Mouse (Mus musculus) cerebral cortex, adult 2 months (tissue): ENCODE data around the gene Ptpn11.

Experiments used
- WGBS: fragments of 180-500 bp; shearing (Covaris S2); methylation state at CpG from one replicate; pipeline ENCODE4 v1.1.7; 2018; 5-methylcytosine and 5-hydroxymethylcytosine counted together

The Ptpn11 gene

DNA sequence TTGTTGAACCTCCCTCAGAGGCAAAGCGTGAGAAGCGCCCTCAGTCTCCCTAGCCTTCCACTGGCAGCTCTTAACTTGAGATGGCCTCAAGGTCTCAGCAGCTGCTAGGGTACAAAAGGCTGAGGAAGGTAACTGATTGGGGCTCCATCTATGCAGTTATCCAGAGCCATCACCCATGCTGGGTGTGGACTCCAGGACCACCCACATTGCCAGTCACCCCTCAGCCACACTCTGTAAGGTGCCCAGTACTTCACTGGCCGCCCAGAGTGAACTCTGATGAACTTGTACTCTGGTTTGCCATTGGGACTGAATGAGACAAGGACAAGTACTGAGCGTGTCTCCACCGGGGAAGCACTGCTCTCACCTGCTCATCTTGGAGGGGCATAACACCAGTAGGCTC, 61.9 kb downstream of the Ptpn11 start:
- 97% methylated on average over 5 of the region's 5 CpGs for WGBS

DNA sequence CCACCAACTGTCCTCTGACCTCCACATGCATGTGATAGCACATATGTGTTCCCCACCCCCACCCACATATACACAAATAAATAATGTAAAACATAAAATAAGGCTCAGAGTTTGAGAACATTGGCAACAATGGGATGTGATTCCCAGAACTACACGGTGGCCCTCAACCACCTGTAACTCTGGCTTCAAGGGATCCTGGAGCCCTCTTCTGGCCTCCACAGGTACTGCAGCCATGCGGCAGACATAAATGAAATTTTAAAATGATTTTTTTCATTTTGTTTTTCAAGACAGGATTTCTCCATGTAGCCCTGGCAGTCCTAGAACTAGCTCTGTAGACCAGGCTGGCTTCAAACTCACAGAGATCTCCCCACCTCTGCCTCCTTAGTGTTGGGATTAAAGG, 65.1 kb downstream of the Ptpn11 start:
- WGBS: 41% methylated on average over 2 of the region's 2 CpGs

DNA sequence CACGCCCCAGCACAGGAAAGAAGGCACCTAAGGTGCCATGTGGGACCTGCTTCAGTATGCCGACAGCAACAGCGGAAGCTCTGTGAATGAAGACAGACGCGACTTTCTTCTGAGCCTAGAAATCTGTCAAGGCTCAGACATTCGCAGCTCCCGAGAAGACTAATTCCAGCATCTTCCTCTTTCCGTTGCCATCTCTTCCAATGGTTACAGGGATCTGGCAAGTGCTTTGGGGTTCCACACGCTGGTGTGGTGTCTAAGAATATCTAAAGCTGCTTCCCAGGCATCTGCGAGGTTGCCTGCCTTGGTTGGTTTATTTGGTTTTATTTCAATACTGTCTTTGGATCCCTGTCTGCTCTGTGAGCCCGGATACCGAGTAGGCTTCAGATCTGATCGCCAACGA, 65.6 kb downstream of the Ptpn11 start:
- WGBS: 56% methylated on average over 14 of the region's 14 CpGs

DNA sequence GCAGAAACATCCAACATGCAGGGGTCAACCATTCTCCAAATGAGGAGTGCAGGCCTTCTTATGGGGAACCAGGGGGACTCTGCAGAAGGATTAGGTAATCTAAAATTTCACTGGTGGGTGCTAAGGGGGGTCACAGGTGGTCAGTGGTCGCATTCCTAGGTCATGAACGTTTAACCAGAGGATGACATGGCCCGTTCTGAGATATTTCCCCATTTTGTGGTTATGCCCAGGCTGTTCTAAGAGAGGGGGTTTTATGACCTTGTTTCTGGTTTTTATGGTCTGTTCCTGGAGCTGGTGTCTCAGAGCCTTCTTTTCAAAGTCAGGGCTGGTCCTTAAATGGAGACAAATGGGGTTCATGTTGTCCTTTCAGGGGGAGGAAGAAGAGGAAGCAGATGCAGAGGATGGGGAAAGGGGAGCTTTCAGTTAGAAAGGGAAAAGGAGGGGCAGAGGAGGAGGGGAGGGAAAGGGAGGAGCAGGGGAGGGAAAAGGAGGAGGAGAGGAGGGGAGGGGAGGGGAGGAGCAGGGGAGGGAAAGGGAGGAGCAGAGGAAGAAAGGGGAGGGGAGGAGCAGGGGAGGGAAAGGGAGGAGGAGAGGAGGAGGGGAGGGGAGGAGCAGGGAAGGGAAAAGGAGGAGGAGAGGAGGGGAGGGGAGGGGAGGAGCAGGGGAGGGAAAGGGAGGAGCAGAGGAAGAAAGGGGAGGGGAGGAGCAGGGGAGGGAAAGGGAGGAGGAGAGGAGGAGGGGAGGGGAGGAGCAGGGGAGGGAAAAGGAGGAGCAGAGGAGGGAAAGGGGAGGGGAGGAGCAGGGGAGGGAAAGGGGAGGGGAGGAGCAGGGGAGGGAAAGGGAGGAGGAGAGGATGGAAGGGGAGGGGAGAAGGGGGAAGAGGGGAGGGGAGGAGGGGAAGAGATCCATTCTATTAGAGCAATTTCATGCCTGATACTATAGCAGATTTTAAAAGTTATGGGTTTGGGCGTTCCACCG, 66.7 kb downstream of the Ptpn11 start:
- 67% methylated on average over 5 of the region's 5 CpGs for WGBS

DNA sequence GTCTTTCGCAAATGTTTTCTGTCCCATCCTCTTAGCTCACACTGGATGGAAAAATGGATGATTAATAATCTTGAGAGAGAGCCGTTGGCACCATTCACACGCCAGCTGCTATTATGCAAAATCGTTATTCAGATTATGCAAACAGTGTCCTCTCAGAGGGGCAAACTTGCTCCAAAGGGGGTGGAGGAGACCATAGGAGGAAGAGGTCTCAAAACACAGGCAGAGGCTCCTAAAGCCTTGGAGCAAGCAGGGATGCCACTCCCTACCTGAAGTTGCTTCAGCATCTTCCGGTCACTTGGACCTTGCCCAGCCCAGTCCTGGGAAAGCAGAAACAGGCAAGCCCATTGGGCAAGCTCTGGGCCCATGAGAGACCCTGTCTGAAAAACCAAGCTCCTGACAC, 67.8 kb downstream of the Ptpn11 start:
- WGBS: 49% methylated on average over 5 of the region's 5 CpGs

DNA sequence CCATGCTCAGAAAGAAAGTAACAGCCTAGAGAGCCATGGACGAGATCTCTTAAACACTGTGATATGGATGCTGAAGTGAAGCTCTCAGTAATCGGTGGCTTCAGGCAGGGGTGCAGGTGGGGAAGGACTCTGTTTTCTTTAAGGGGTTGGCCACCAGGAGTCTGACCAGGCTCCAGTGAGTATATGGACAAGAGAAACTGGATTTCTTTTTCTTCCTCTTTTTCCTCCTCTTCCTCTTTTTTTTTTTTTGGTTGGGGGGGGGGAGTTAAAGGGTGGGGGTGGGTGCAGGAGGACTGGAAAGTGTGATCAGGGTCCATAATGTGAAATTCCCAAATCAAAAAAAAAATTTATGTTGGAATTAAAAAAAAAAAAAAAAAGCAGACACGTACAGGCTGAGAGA, 68.6 kb downstream of the Ptpn11 start:
- 63% methylated on average over 3 of the region's 3 CpGs for WGBS

DNA sequence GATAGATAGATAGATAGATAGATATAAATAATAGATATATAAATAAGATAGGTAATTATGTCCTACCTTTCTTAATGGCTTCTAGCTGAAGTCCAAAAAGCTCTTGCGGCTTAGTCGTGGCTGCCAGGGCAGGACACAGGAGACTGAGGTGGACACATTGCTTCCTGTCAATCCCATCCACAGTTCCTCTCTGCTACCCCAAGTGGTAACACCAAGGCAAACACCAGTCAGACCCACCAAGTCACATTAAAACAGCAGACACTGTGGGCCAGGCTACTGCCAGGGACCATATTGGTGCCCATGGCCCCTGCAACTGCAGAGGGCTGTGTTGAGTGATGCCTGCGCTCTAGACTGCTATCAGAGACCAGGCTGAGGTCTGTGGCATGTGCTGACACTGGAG, 69.2 kb downstream of the Ptpn11 start:
- WGBS: 93% methylated on average over 3 of the region's 3 CpGs

DNA sequence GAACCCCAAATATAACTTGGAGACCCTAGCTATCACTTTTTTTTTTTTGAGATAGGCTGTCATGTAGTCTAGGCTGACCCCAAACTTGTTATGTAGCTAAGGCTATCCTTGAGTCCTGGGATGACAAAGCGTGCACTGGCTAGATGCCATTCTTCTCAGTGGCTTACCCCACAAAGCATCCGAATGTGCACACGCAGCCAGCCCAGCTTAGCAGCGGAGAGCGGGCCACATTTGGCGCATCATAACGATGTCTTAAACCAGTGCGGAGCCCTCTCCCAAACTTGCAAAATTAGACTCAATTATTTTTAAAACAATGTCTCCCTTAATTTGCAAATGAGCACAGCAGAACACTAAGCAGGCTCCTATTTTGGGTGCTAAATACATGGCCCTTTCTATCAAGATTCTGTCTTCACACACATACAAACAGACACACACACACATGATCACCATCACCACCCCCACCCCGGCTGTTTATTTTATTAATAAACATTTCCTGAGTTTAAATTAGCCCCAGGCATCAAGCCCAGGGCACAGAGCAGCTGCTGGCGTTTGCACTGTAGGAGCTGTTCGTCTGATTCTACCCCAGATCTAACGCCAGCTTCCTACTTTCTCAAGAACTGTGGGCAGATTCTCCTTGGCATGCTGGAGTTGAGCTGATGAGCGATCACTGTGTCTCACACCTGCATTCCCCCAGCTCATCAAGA, 71.7 kb downstream of the Ptpn11 start:
- WGBS: 25% methylated on average over 13 of the region's 13 CpGs

DNA sequence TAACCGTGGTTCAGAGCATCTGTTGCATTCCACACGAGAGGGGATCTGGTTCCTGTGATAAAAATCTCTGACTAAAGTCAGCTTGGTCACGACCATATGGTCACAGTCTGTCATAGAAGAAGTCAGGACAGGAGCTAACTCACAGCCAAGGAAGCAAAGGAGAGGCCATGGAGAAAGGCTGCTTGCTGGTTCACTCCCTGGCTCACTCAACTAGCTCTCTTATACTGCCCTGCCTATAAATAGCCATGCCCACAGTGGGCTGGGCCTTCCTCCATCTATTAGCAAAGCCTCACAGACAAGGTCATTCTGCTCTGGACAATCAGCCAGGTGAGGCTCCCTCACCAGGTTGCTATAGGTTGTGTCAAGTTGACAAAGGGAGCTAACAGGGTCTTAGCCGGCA, 72.9 kb downstream of the Ptpn11 start:
- WGBS: 51% methylated on average over 4 of the region's 4 CpGs

DNA sequence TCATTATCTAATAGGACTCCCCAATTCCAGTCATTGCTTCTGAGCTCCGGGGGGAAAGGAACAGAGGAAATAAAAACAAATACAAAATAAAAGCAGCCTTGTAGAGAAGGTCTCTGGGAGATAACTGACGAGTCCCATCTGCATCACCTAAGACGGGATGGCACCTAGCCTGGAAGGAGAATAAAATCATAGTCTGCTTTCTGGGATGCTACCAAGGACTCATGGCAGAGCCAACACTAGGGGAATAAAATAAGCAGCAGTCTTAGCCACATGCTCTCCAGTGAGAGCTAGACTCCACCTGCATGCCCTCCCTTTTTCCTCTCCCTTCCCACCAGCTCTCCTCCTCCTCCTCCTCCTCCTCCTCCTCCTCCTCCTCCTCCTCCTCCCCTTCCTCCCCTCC, 74.3 kb downstream of the Ptpn11 start:
- 33% methylated on average over 3 of the region's 3 CpGs for WGBS

DNA sequence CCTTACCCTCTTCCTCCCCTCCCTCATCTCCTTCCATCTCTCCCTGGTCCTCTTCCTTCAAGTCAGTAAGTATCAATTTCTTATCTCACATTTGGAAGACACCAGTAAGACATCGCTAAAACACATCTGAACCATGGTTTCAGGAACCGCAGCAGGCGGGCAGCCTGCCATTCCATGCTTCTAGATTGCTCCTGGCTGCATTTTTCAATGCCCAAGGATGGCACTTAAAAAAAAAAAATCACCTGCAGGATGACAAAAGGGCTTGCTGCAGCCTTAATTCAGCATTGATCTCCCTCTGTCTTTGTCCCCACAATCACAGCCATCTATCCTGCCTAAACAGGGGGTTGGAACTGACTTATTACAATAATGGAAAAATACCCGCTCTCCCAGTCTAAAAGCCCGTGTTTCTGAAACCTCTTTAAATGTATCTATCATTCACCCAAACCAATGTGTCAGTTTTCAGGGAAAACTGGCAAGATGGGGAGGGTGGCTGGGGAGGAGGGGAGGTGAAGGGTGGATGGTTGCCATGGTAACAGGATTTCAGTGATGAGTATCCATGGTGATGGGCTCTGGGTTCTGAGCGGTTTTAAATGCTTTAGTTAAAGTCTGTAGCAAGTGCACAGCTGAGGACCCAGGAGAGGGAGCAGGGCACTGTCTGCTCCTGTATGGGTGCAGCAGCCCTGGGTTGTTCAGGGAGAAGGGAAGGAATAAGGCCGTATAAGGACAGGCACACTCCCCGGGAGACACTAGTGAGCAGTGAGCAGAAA, 75.6 kb downstream of the Ptpn11 start:
- WGBS: 31% methylated on average over 8 of the region's 8 CpGs

DNA sequence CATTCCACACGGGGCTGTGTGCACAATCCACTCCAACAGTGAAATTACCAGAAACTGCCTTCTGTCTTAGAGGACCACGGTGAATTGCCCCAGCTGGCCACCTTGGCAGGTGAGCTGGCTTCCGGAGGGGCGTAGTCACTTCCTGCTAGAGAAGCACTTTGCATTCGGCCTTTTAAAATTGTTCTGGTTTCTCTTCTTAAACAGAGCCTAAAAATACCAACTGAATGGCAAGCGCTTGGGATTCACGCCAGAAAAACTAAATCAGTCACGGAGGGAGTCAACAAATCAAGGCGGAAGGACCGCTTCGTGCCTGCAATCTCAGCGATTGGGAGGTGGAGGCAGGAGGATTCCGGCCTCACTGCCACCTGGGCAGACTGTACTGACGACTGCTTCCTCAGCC, 77.0 kb downstream of the Ptpn11 start:
- WGBS: 45% methylated on average over 14 of the region's 14 CpGs

DNA sequence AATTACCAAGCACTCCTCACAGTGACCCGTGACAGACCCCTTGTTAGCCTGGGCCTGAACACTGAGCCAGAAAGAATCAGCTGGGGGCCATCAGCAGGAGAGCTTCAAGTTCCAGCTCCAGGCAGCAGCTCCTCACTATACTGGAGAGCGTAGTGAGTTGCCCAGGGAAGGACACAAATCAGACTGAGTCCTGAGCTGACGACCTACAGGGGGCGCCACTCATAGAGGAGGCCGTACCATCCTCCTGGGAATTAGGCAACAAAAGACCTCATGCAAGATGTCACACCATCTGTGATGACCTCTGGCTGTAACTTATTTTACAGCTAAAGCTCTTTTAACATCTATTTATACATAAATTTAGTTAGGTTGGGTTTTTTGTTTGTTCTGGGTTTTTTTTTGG, 78.8 kb downstream of the Ptpn11 start:
- 61% methylated on average over 5 of the region's 5 CpGs for WGBS

DNA sequence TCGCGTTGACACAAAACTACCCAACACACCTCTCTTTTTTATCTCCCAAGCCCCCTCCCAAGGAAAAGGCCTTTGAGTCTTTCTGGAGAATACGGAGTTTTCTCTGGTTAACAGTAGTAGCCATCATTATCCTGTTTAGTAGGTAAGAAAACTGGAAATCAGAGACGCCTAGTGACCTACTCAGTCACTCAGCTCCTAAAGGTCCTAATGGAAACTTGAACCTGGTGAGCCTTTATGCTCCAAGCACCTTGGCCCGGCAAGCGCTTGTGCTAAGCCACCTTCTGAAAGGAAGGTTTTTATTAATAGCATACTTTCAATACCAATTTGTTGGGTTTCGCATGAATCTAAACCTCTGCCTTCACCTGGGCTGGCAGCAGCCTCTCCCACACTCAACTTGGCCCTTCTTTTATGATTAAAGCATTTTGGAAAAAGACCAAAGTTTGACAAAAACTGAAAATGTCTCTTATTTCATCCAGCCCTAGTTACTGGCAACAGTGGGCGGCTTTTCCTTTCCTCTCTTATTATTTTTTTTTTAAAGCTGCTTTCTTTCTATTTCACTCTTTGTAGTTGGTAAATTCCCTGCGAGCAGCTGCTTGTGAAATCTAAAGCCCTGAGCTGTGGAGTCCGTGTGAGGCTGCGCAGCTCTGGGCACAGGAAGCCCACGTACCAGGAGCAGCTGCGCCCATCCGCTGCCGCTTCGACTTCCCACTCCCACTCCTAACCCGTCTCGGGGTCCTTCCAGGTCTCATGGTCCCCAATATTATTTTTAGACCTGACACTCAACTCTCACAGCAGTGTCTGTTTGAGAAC, 79.9 kb downstream of the Ptpn11 start:
- WGBS: 51% methylated on average over 18 of the region's 18 CpGs

DNA sequence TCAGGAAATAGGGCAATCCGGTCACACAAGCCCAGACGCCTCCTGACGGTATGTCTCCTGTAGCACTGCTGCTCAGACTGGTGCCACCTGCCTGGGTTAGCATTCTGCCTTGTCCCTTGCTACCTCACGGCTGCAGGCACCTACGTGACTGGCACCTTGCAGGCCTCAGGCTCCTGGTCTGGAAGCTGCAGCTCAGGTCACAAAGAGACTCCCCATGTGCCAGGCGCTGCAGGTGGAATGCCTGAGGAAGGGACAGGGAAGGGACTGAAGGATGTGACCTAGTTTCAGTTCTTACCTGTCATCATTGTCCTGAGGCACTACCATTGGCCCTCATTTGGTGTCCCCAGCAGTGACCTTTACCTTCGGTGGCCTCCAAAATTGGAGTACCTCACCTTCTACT, 82.0 kb downstream of the Ptpn11 start:
- WGBS: 76% methylated on average over 7 of the region's 7 CpGs

DNA sequence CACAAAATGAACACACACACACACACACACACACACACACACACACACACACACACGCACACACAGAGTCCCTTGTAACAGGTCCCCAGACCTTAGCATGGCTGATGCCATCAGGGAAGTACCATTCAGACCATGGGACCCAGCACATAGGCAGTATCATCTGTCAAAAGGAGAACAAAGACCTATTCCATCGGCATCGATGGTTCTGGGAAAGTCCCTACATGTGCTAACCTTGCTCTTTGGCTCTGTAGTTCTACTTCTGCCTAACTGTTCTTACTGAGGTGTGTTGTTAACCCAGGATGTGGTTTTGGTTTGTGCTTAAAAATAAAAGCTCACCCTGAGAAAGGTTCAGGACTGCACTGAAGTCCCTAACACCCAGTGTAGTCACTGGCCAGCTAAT, 84.3 kb downstream of the Ptpn11 start:
- 80% methylated on average over 3 of the region's 3 CpGs for WGBS

DNA sequence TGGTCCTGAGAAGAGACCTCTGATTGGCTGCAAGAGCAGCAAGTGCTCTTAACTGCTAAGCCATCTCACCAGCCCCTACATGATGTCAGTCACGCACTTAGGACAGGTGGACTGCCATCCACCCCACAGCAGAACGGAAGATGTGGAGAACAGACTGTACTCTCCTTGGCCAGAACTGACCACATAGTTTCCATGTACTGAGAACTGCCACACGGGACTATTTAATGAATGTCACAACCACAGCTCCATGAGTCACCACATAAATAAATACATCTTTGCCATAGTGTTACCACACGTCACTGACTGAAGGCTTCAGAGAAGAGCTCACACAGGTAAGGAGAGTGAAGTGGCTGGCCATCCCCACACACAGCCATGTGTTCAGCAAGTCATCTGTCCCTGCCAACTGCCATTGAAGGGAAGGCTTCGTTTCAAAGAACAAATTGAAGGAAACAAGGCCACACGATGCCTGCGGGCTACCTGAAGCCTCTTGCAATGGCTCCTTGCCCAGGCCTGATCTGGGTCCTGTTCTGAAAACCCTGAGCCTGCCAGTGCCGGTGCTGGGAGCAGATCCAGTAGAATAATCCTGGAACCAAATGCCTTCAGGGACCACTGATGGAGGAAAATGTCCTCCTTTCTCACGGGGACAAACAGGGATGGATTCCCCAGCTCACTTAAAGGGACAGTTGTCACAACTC, 90.2 kb downstream of the Ptpn11 start:
- WGBS: 70% methylated on average over 9 of the region's 9 CpGs

DNA sequence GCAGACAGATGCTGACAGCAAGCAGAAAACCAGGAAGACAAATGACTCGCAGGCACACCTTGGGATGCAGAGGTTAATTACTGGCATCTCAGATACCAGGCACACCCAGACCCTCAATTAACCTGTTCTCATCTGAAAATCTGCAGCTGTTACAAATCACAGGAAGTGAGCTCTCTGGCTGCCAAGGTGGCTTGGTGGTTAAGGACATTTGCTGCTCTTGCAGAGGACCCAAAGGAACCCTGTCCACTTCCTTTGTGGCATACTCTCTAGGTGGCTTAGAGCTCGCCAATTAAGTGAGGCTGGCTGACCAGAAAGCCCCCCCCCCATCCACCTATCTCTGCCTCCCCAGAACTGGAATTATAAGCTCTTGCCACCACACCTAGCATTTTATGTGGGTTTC, 91.1 kb downstream of the Ptpn11 start:
- 70% methylated on average over 2 of the region's 2 CpGs for WGBS

DNA sequence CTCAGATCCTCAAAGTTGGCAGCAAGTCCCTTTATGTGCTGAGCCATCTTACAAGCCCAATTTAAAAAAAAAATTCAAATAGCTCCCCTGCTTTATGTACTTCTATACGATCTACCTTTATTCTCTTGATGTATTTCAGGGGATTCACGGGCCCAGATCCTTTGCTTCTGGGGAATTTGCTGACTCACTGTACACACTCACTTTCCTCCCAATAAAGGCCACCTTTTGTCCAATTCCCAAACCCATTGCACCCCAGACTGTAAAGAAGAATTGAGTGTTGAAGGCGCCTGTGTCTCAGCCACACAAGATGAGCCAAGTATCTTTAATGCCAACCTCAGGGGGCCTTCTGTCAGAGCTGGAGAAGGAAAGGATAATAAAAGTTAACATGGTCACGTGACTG, 93.2 kb downstream of the Ptpn11 start:
- 84% methylated on average over 4 of the region's 4 CpGs for WGBS

DNA sequence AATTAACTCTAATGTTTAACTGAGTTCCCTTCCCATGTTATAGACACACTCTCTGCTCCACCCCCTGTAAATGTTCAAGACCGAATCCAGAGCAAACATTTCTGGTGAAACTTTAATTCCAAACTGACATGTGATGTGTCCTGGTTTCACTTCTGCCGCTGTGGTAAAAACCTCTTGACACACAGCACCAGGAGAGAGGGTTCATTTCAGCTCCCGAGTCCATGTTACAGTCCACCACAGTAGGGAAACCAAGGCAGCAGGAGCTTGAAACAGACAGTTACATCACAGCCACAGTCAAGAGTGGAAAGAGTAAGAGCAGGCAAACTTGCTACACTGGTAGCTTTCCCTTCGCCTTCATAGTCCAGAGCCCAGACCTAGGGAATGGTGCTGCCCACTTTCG, 94.5 kb downstream of the Ptpn11 start:
- WGBS: 95% methylated on average over 5 of the region's 5 CpGs

DNA sequence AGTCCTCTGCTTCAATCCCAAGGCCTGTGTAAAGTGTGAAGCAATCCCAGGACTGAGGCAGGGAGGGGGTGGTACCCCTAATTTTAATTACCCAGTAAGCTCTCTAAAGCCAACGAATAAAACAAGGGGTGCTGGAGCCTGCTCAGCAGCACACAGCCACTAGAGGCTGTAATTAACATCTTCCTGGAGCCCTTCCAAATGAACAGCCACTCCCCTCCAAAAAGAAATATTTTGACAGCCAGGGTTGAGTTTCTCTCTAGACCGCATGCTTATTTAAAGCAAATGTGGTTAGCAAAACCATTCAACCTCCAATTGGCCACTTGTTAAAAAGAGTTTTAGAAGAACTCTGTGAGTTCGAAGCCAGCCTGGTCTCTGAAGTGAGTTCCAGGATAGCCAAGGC, 97.9 kb downstream of the Ptpn11 start:
- WGBS: 44% methylated on average over 3 of the region's 3 CpGs
